Mouse (Mus musculus): ENCODE measurements at regions not wholly inside any gene's neighbourhood (a gene's known extent, or its start where the extent isn't known, plus 50 kb on each side); places are given as distances from the start of the nearest gene placed in this dataset.

DNA sequence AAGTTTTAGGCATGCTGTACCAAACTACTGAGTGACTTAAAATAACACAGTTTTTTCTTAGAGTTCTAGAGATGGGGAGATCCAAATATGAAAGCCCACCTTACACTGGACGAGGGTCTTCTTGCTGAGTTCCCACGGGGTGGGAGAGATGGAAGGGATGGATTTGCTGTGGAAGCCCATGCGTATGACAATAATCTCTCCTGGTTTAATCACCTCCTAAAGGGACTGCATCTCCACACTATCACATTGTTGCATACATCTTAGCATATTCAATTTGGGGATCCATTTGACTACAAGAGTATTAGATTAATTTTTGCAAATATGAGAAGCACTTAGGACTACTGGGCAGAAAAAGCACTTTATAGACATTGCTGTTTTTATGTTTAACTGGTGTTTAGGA, 107.1 kb downstream of the Fzd1 start:
- no peak for TF ChIP-seq CTCF (conservative IDR thresholded peaks at IDR 0.05)
- Histone ChIP-seq H3K27ac (no peak overlapping the region), H3K4me3 (no peak overlapping the region)
- no peak for DNase-seq (ENCODE audit: low spot score in 2 of 2)

- Histone ChIP-seq H3K4me3 (no peak overlapping the region), H3K27ac (no peak overlapping the region)
- TF ChIP-seq CTCF (conservative IDR thresholded peaks at IDR 0.05): no peak
- no peak for DNase-seq (ENCODE audit: low spot score in 2 of 2)
Observed at GRCm38 (mm10) chr5:4649858-4650556, 107.8 kb downstream of the Fzd1 start.

DNA sequence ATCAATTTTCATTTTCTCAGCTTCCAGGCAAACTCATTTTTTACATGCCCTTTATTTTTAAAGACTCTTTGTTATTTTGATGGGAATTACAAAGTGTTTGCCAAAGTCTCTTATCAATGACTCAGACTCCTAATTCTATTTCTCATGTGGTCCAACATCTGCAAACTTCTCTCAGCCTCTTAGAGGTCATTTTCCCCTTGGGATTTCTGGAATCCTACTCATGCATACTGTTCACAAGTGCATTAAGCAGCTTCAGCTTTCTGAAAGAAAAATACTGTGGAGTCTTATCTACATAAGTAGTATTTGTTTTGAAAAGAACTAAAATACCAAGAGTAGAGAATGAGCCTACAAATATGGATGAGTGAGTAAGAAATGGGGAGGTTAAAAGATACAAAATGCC, 116.8 kb downstream of the Fzd1 start:
- H3K4me3 ChIP-seq: no peak overlapping the region
- no peak overlapping the region for H3K27ac ChIP-seq
- TF ChIP-seq CTCF (conservative IDR thresholded peaks at IDR 0.05): no peak
- no peak for DNase-seq (ENCODE audit: low spot score in 2 of 2)

GRCm38 (mm10) chr5:4633763-4634162, 124.1 kb downstream of the Fzd1 start:
- Histone ChIP-seq H3K4me3 (no peak overlapping the region), H3K27ac (no peak overlapping the region)
- no peak for TF ChIP-seq CTCF (conservative IDR thresholded peaks at IDR 0.05)
- DNase-seq (ENCODE audit: low spot score in 2 of 2): no peak

GRCm38 (mm10) chr5:4625206-4625605, 132.6 kb downstream of the Fzd1 start:
- no peak for TF ChIP-seq CTCF (conservative IDR thresholded peaks at IDR 0.05)
- Histone ChIP-seq H3K27ac (no peak overlapping the region), H3K4me3 (no peak overlapping the region)
- DNase-seq (ENCODE audit: low spot score in 2 of 2): no peak

GRCm38 (mm10) chr5:4623625-4624024, 134.2 kb downstream of the Fzd1 start:
- H3K27ac ChIP-seq: no peak overlapping the region
- no peak for TF ChIP-seq CTCF (conservative IDR thresholded peaks at IDR 0.05)
- no peak for DNase-seq (ENCODE audit: low spot score in 2 of 2)
- H3K4me3 ChIP-seq: no peak overlapping the region

- H3K27ac ChIP-seq: no peak overlapping the region
- no peak overlapping the region for H3K4me3 ChIP-seq
- DNase-seq (ENCODE audit: low spot score in 2 of 2): peak in 1 of 2 experiments; percentile 9
- TF ChIP-seq CTCF (conservative IDR thresholded peaks at IDR 0.05): no peak
Observed at GRCm38 (mm10) chr5:4620513-4621210, 137.2 kb downstream of the Fzd1 start.

DNA sequence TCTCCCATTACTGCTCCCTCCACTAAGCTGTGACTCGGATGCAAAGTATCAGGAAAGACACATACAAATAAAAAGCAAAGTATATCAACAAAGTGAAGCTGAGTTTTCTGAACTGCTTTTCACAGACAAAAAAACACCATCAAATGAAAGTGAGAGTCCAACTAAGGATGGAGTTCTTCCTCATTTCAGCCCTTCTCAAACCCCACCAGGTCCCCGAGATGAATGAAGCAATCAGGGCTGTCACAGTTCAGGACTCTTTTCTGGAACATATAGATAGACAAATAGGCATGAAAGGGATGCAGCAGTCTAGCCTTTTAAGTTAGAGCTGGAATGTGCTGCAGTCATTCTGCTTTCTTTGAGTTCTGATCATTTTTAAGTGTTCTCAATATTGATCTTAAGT, 142.6 kb downstream of the Fzd1 start:
- Histone ChIP-seq H3K4me3 (no peak overlapping the region), H3K27ac (no peak overlapping the region)
- no peak for DNase-seq (ENCODE audit: low spot score in 2 of 2)
- TF ChIP-seq CTCF (conservative IDR thresholded peaks at IDR 0.05): no peak

DNA sequence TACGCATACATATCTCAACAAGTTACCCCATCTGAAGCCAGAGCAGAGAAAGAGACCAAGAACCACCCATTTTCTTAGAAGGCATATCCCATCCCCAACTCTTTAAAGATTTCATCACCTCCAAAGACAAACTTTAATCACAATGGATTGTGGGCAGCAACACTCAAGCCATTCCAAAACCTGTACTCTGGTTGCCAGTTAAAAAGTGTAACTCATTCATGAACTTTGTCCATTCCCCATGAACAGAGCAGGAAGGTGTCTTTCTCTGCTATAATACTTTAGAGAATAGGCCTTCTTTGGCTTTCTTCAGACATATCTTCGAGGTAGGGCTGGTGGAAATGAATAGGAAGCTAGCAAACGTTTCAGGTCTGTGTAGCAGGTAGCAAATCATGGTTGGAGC, 160.4 kb downstream of the Fzd1 start:
- DNase-seq (ENCODE audit: low spot score in 2 of 2): no peak
- no peak overlapping the region for H3K4me3 ChIP-seq
- TF ChIP-seq CTCF (conservative IDR thresholded peaks at IDR 0.05): no peak

GRCm38 (mm10) chr5:4595010-4595409, 162.8 kb downstream of the Fzd1 start:
- TF ChIP-seq CTCF (conservative IDR thresholded peaks at IDR 0.05): no peak
- no peak overlapping the region for H3K27ac ChIP-seq
- no peak for DNase-seq (ENCODE audit: low spot score in 2 of 2)
- no peak overlapping the region for H3K4me3 ChIP-seq

More for the DNA sequence above, 160.4 kb downstream of the Fzd1 start:
- no peak overlapping the region for H3K27ac ChIP-seq

GRCm38 (mm10) chr5:4594562-4594961, 163.3 kb downstream of the Fzd1 start:
- Histone ChIP-seq H3K27ac (no peak overlapping the region), H3K4me3 (no peak overlapping the region)
- no peak for TF ChIP-seq CTCF (conservative IDR thresholded peaks at IDR 0.05)
- DNase-seq (ENCODE audit: low spot score in 2 of 2): no peak

DNA sequence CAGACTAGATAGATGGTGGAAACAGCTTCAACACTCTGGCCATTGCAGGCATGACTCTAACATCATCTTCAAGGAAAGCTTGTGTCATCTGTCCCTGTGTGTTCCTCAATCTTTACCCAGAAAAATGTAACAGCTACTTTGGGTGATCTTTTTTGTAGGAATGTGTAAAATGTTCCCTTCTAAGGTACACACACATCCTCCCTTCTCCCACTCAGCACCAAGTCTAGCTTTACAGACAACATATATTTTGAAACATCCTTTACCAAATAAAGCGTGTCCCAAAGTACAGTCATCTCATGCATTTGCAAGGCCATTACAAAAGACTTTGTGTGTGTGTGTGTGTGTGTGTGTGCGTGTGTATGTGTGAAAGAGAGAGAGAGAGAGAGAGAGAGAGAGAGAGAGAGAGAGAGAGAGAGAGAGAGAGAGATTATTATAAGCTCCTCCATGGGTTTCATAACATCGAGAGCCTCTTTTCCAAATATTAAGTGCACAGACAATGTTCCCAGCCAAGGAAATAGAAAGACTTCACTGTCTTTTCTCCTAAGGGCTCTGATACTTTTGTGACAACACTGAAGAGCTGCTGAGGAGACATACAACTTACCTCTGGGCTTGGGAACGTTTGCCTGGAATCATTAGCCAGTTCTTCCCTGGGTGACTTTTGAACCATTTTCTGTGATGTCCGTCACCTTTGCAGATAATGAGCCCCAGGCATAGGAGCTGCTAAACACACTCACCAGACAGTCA, 164.0 kb downstream of the Fzd1 start:
- H3K27ac ChIP-seq: no peak overlapping the region
- no peak for TF ChIP-seq CTCF (conservative IDR thresholded peaks at IDR 0.05)
- H3K4me3 ChIP-seq: no peak overlapping the region
- DNase-seq (ENCODE audit: low spot score in 2 of 2): no peak

DNA sequence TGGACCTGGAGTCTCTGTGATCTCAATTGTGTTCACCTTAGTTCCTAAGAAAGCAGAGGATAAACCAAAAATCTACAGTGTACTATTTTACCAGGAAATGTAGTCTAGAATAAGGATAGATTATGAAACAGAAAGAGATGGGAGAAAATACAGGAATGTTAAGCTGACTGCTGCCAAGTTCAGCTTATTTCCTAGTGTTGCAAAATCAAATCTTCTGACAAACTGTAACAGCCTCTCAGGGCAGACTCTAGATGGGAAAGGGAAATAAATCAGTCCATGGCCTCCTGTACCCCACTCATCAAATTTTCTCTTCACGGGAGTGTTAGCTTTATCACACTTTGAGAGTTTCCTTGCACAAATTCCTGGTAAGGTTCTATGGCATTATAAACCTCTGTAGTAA, 166.1 kb downstream of the Fzd1 start:
- TF ChIP-seq CTCF (conservative IDR thresholded peaks at IDR 0.05): no peak
- DNase-seq (ENCODE audit: low spot score in 2 of 2): no peak
- no peak overlapping the region for H3K4me3 ChIP-seq
- no peak overlapping the region for H3K27ac ChIP-seq
